Mouse (Mus musculus): Measurements from ENCODE around the gene Kcnma1.

Kcnma1 gene

DNA sequence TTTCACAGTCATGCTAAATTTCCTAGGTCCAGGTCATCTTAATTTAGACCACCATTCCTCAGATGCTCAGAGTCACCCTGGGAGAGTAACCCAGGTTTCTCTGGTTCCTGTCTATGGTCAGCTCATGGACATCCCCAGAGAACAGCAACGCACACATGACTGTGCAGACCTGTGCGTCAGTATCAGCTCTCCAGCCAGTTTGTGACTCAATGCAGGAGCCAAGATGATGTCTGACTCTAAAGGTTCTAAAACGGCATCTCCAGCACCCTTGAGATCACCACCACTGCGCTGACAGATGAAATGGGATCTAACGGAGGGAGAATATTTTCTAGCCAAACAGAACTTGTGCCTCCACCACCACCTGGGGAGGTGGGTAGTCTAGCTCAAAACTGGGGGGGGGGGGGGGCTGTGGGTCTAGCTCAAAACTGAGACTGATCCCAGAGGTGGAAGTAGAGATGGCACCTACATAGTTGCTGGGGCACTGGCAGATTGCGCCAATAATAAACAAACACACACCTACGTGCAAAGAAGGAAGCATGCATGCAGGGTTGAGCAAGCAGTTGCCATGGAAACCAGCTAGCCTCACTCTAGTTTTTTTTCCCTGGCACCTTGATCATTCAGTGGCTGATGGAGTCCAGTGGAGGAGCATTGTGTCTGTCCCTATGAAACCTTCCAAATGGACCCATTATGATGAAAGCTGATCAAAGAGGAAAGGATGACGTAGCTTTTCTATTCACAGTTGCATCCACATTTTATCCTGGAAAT, 231.3 kb downstream of the Kcnma1 start:
- DNase-seq (ENCODE audit: low read depth, low spot score) = no peak

DNA sequence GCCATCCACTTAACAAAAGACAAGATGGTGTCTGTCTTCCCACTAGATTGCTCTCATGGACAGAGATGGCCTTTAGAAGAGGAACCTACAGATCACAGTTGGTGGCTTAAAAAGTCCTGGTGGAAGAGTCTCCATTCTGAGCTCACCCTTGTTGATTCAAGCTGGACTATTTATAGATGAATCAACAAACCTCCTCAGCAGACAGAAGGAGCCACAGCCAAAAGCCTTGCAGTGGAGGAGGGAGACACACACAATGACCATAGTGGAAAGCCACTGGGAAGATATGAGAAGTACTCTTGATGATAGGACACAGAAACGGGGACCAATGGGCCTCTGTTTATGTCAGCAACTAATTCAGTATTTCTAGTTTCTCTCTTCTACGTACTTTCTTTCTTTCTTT, 239.7 kb downstream of the Kcnma1 start:
- no peak for DNase-seq (ENCODE audit: low read depth, low spot score)

GRCm38 (mm10) chr14:23772685-23773084, 241.6 kb downstream of the Kcnma1 start:
- DNase-seq (ENCODE audit: low read depth, low spot score) = no peak

DNA sequence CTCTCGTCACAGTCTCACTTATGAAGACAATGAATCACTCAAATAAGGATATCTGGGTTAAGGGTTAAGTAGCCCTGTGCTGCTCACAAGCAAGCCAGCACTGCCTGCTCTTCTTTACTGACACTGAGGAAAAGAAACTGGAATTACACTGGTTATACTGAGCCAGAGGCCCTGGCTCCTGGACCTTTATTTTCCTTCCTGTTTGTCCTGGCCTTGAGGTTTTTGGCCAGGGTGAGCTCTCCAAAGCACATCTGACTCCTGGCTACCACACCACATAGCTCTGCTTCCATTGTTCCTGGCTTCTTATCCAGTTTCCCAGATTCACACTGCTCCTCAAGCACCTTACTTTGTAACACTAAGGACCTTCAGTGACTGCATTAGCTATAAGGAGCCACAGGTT, 242.5 kb downstream of the Kcnma1 start:
- DNase-seq (ENCODE audit: low read depth, low spot score) = no peak

DNA sequence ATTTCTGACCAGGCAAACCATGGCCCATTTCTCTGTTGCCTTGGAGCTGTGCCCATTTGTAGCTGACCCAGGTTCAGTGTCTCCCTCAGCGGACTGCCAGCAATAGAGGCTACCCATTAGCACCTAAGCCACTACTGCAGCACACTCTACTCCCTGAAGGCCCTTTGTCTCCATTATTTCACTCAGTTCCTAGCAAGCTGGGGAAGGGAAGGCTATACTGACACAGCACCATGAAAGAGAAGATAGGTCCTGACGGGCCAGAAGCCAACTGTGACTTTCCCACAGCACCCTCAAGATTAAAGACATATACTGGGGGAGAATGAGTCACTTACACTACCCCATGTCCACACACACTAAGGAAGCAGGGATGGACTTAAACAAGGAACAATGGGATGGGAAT, 251.8 kb downstream of the Kcnma1 start:
- DNase-seq (ENCODE audit: low read depth, low spot score) = no peak

GRCm38 (mm10) chr14:23759626-23760025, 254.7 kb downstream of the Kcnma1 start:
- DNase-seq (ENCODE audit: low read depth, low spot score) = no peak

GRCm38 (mm10) chr14:23758421-23758820, 255.9 kb downstream of the Kcnma1 start:
- DNase-seq (ENCODE audit: low read depth, low spot score) = no peak

- DNase-seq (ENCODE audit: low read depth, low spot score) = no peak
Measured at GRCm38 (mm10) chr14:23748011-23748410, 266.3 kb downstream of the Kcnma1 start.

GRCm38 (mm10) chr14:23746976-23747375, 267.3 kb downstream of the Kcnma1 start:
- no peak for DNase-seq (ENCODE audit: low read depth, low spot score)

GRCm38 (mm10) chr14:23741531-23741930, 272.8 kb downstream of the Kcnma1 start:
- no peak for DNase-seq (ENCODE audit: low read depth, low spot score)

- no peak for DNase-seq (ENCODE audit: low read depth, low spot score)
Measured at GRCm38 (mm10) chr14:23734200-23734599, 280.1 kb downstream of the Kcnma1 start.

GRCm38 (mm10) chr14:23729377-23729776, 284.9 kb downstream of the Kcnma1 start:
- no peak for DNase-seq (ENCODE audit: low read depth, low spot score)

GRCm38 (mm10) chr14:23723701-23724430, 290.4 kb downstream of the Kcnma1 start:
- no peak for DNase-seq (ENCODE audit: low read depth, low spot score)

GRCm38 (mm10) chr14:23719246-23719645, 295.0 kb downstream of the Kcnma1 start:
- DNase-seq (ENCODE audit: low read depth, low spot score) = no peak

GRCm38 (mm10) chr14:23718667-23719066, 295.6 kb downstream of the Kcnma1 start:
- DNase-seq (ENCODE audit: low read depth, low spot score) = no peak

GRCm38 (mm10) chr14:23714396-23715131, 299.7 kb downstream of the Kcnma1 start:
- no peak for DNase-seq (ENCODE audit: low read depth, low spot score)

DNA sequence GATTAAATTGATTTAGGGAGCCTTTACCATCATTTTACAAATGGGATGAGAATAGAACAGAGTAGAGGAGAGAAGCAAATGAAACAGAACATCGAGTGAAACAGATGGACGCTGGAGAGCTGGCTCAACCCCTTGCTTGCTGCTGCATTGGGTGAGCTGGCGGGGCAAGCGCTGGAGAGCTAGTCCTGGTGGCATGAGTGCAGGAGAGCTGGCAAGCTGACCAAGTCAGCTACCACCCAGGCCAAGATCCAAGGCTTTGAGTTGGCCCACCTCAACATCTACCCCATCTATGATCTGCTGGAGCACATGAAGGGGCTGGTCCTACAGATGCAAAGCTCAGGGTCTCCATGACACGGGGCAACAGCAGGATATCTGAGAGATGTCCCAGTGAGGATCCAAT, 301.4 kb downstream of the Kcnma1 start:
- no peak for DNase-seq (ENCODE audit: low read depth, low spot score)

GRCm38 (mm10) chr14:23710954-23711353, 303.3 kb downstream of the Kcnma1 start:
- no peak for DNase-seq (ENCODE audit: low read depth, low spot score)

GRCm38 (mm10) chr14:23706837-23707236, 307.5 kb downstream of the Kcnma1 start:
- DNase-seq (ENCODE audit: low read depth, low spot score) = no peak

- DNase-seq (ENCODE audit: low read depth, low spot score) = no peak
Measured at GRCm38 (mm10) chr14:23705647-23706046, 308.6 kb downstream of the Kcnma1 start.

GRCm38 (mm10) chr14:23704303-23704702, 310.0 kb downstream of the Kcnma1 start:
- DNase-seq (ENCODE audit: low read depth, low spot score) = no peak

- no peak for DNase-seq (ENCODE audit: low read depth, low spot score)
Measured at GRCm38 (mm10) chr14:23696341-23696740, 317.9 kb downstream of the Kcnma1 start.
